Mouse (Mus musculus): Measurements from ENCODE around the gene Olfr923. TPM values are rescaled to one million over a fixed set of nuclear protein-coding genes. Genes with fewer than 3 reads are reported as not detected.

Gene Olfr923
- not detected for polyA plus RNA-seq (2014; fragmentation: Illumina TruSeq; extraction: RNeasy Lipid Tissue Mini Kit (QIAGEN cat#74804); ENCODE audit: low replicate concordance)

GRCm38 (mm10) chr9:38826245-38826644 is at the start of gene Olfr923:
TSS of gene Olfr923 (plus strand) at chr9:38826545.

GRCm38 (mm10) chr9:38814314-38814713 is 12.0 kb upstream of the Olfr923 start, which contains the start of gene Olfr922:
TSS of gene Olfr922 (plus strand) at chr9:38814614.

GRCm38 (mm10) chr9:38844149-38844548 is 17.8 kb downstream of the Olfr923 start, which contains the start of gene Olfr924:
TSS of gene Olfr924 (plus strand) at chr9:38844449.

GRCm38 (mm10) chr9:38854760-38855159 is 28.4 kb downstream of the Olfr923 start, which contains the start of gene Olfr26:
TSS of gene Olfr26 (plus strand) at chr9:38855060.

GRCm38 (mm10) chr9:38876826-38877225 is 50.5 kb downstream of the Olfr923 start, which contains the start of gene Olfr926:
TSS of gene Olfr926 (plus strand) at chr9:38877126.

Other genes starting within 250 kb of the Olfr923 start
- not detected for gene Olfr912, start 246.4 kb upstream of the Olfr923 start, polyA plus RNA-seq (2014; fragmentation: Illumina TruSeq; extraction: RNeasy Lipid Tissue Mini Kit (QIAGEN cat#74804); ENCODE audit: low replicate concordance)
- gene Olfr913, start 233.8 kb upstream of the Olfr923 start, polyA plus RNA-seq (2014; fragmentation: Illumina TruSeq; extraction: RNeasy Lipid Tissue Mini Kit (QIAGEN cat#74804); ENCODE audit: low replicate concordance): not detected
- not detected for gene Olfr914, start 221.4 kb upstream of the Olfr923 start, polyA plus RNA-seq (2014; fragmentation: Illumina TruSeq; extraction: RNeasy Lipid Tissue Mini Kit (QIAGEN cat#74804); ENCODE audit: low replicate concordance)
- not detected for gene Olfr916, start 166.7 kb upstream of the Olfr923 start, polyA plus RNA-seq (2014; fragmentation: Illumina TruSeq; extraction: RNeasy Lipid Tissue Mini Kit (QIAGEN cat#74804); ENCODE audit: low replicate concordance)
- gene Olfr917, start 160.7 kb upstream of the Olfr923 start, polyA plus RNA-seq (2014; fragmentation: Illumina TruSeq; extraction: RNeasy Lipid Tissue Mini Kit (QIAGEN cat#74804); ENCODE audit: low replicate concordance): not detected
- not detected for gene Olfr918, start 151.9 kb upstream of the Olfr923 start, polyA plus RNA-seq (2014; fragmentation: Illumina TruSeq; extraction: RNeasy Lipid Tissue Mini Kit (QIAGEN cat#74804); ENCODE audit: low replicate concordance)
- gene Olfr919, start 122.9 kb upstream of the Olfr923 start, polyA plus RNA-seq (2014; fragmentation: Illumina TruSeq; extraction: RNeasy Lipid Tissue Mini Kit (QIAGEN cat#74804); ENCODE audit: low replicate concordance): not detected
- 71.8 TPM for gene Vwa5a, start 108.3 kb upstream of the Olfr923 start, polyA plus RNA-seq (2014; fragmentation: Illumina TruSeq; extraction: RNeasy Lipid Tissue Mini Kit (QIAGEN cat#74804); ENCODE audit: low replicate concordance)
- gene Olfr920, start 74.2 kb upstream of the Olfr923 start, polyA plus RNA-seq (2014; fragmentation: Illumina TruSeq; extraction: RNeasy Lipid Tissue Mini Kit (QIAGEN cat#74804); ENCODE audit: low replicate concordance): 0.52 TPM
- 0.15 TPM for gene Olfr921, start 53.5 kb upstream of the Olfr923 start, polyA plus RNA-seq (2014; fragmentation: Illumina TruSeq; extraction: RNeasy Lipid Tissue Mini Kit (QIAGEN cat#74804); ENCODE audit: low replicate concordance)
- not detected for gene Olfr922, start 11.9 kb upstream of the Olfr923 start, polyA plus RNA-seq (2014; fragmentation: Illumina TruSeq; extraction: RNeasy Lipid Tissue Mini Kit (QIAGEN cat#74804); ENCODE audit: low replicate concordance)
- not detected for gene Olfr924, start 17.9 kb downstream of the Olfr923 start, polyA plus RNA-seq (2014; fragmentation: Illumina TruSeq; extraction: RNeasy Lipid Tissue Mini Kit (QIAGEN cat#74804); ENCODE audit: low replicate concordance)
- gene Olfr26, start 28.5 kb downstream of the Olfr923 start, polyA plus RNA-seq (2014; fragmentation: Illumina TruSeq; extraction: RNeasy Lipid Tissue Mini Kit (QIAGEN cat#74804); ENCODE audit: low replicate concordance): not detected
- gene Olfr926, start 50.6 kb downstream of the Olfr923 start, polyA plus RNA-seq (2014; fragmentation: Illumina TruSeq; extraction: RNeasy Lipid Tissue Mini Kit (QIAGEN cat#74804); ENCODE audit: low replicate concordance): not detected
- not detected for gene Olfr930, start 103.3 kb downstream of the Olfr923 start, polyA plus RNA-seq (2014; fragmentation: Illumina TruSeq; extraction: RNeasy Lipid Tissue Mini Kit (QIAGEN cat#74804); ENCODE audit: low replicate concordance)
- not detected for gene Olfr933, start 145.8 kb downstream of the Olfr923 start, polyA plus RNA-seq (2014; fragmentation: Illumina TruSeq; extraction: RNeasy Lipid Tissue Mini Kit (QIAGEN cat#74804); ENCODE audit: low replicate concordance)
- gene Olfr934, start 161.8 kb downstream of the Olfr923 start, polyA plus RNA-seq (2014; fragmentation: Illumina TruSeq; extraction: RNeasy Lipid Tissue Mini Kit (QIAGEN cat#74804); ENCODE audit: low replicate concordance): not detected
- not detected for gene Olfr935, start 173.1 kb downstream of the Olfr923 start, polyA plus RNA-seq (2014; fragmentation: Illumina TruSeq; extraction: RNeasy Lipid Tissue Mini Kit (QIAGEN cat#74804); ENCODE audit: low replicate concordance)
- gene Olfr146, start 196.8 kb downstream of the Olfr923 start, polyA plus RNA-seq (2014; fragmentation: Illumina TruSeq; extraction: RNeasy Lipid Tissue Mini Kit (QIAGEN cat#74804); ENCODE audit: low replicate concordance): not detected
- not detected for gene Olfr937, start 238.4 kb downstream of the Olfr923 start, polyA plus RNA-seq (2014; fragmentation: Illumina TruSeq; extraction: RNeasy Lipid Tissue Mini Kit (QIAGEN cat#74804); ENCODE audit: low replicate concordance)

Measured in small intestine, adult 10 weeks (tissue).